Mouse (Mus musculus) neural tube, embryonic 13.5 days (tissue): ENCODE results near the gene Adam8. TPM values are rescaled to one million over a fixed set of nuclear protein-coding genes. Genes with fewer than 3 reads are reported as not detected.
A peak's percentile ranks its signal among the peaks of the same experiment; 100 is the strongest.

Source experiments
- ATAC-seq: fragments of 200-750 bp; cut with Nextera tagmentation; 2 replicates; pipeline ENCODE4 v1.8.0; 2017; ENCODE audit warnings: low read depth, mild to moderate bottlenecking, moderate TSS enrichment, moderate library complexity
- H3K27ac ChIP-seq: fragments of 300-500 bp; sonication (generic); replicated peaks from 2 replicates; pipeline ENCODE4 v1.5.1; 2015; ENCODE audit warnings: moderate library complexity, mild to moderate bottlenecking, inconsistent platforms
- H3K27me3 ChIP-seq: fragments of 300-500 bp; sonication (generic); 2 replicates; pipeline ENCODE4 v1.6.1; 2015; ENCODE audit warnings: mild to moderate bottlenecking, inconsistent platforms
- H3K36me3 ChIP-seq: fragments of 300-500 bp; sonication (generic); 2 replicates; pipeline ENCODE4 v1.6.1; 2015; ENCODE audit warnings: mild to moderate bottlenecking, inconsistent platforms
- H3K4me1 ChIP-seq: fragments of 300-500 bp; sonication (generic); replicated peaks from 2 replicates; pipeline ENCODE4 v1.6.1; 2015; ENCODE audit warnings: inconsistent platforms
- H3K4me2 ChIP-seq: fragments of 300-500 bp; sonication (generic); 2 replicates; pipeline ENCODE4 v1.6.1; 2015; ENCODE audit warnings: inconsistent platforms, mild to moderate bottlenecking, moderate library complexity
- H3K4me3 ChIP-seq: fragments of 300-500 bp; sonication (generic); 2 replicates; pipeline ENCODE4 v1.5.1; 2015; ENCODE audit warnings: mild to moderate bottlenecking, inconsistent platforms
- H3K9ac ChIP-seq: fragments of 300-500 bp; sonication (generic); 2 replicates; pipeline ENCODE4 v1.6.1; 2015; ENCODE audit warnings: moderate library complexity, mild to moderate bottlenecking, inconsistent platforms
- H3K9me3 ChIP-seq: fragments of 300-500 bp; sonication (generic); 2 replicates; pipeline ENCODE4 v1.6.1; 2016; ENCODE audit warnings: inconsistent platforms
- WGBS: fragments of 180-500 bp; shearing (Covaris S2); methylation state at CpG from one replicate; pipeline ENCODE4 v1.1.7; 2015; 5-methylcytosine and 5-hydroxymethylcytosine counted together
- polyA plus RNA-seq: library from polyadenylated mRNA; unstranded; fragments of >200 nt; fragmentation: Nextera tagmentation; extraction: Ambion mirVana; gene quantifications from 2 replicates; pipeline ENCODE4 v1.2.1, GENCODE M21; 2015

Gene Adam8
- polyA plus RNA-seq, 1 experiment from 2014 or later, result 3.3 TPM

DNA sequence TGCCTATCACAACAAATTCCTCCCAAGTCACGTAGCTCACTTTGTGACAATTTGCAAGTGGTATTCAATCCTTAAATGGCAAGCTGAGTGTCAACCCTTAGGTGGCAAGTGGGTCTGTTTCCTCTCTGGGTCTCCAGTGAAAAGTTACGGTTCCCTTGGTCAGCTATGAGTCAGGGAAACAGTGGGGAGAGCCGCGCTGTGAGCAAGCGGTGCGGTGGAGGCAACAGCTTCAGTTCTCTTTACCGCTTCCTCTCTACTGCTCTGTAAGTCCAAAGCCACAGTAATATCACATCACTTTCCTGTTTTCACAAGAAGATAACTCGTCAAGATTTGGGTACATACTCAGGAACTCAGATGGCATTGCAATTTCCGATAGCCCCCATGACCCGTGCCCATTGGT is 18.1 kb downstream of the Adam8 start:
- ATAC-seq, result no peak
- Histone ChIP-seq H3K27ac (no peak overlapping the region), H3K36me3 (no peaks in the 10 kb centered on the region), H3K27me3 (no peaks in the 10 kb centered on the region), H3K4me1 (peaks cover 10% of the 10 kb centered on the region), H3K4me3 (no peak overlapping the region), H3K4me2 (no peak overlapping the region), H3K9me3 (no peaks in the 10 kb centered on the region), H3K9ac (no peak overlapping the region)
- 87% methylated on average over 10 of the region's 10 CpGs for WGBS

DNA sequence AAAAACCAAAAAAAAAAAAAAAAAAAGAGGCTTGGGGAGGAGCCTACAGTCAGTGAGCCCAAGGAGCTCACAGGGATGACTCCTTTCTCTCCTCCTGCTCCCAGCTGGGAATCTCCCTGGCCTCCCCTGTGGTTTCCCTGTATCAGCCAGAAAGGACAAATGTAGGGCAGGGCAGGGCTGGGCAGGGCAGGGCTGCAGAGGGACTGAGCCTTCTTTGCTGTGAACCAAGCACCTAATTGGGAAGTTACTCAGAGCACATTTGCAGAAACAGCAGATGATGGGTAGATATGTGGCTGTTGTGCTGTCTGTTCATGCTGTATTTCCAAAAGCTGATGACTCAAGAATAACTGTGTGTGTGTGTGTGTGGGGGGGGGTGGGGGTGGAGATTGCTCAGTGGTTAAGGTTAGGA is 19.4 kb downstream of the Adam8 start:
- Histone ChIP-seq H3K4me2 (no peak overlapping the region), H3K27ac (no peak overlapping the region), H3K9me3 (no peaks in the 10 kb centered on the region), H3K27me3 (no peaks in the 10 kb centered on the region), H3K9ac (no peak overlapping the region), H3K4me1 (peaks cover under 1% of the 10 kb centered on the region; the same call in 1 of the 2 replicates), H3K4me3 (no peak overlapping the region), H3K36me3 (no peaks in the 10 kb centered on the region)
- no peak for ATAC-seq

GRCm38 (mm10) chr7:139971436-139971835 is 20.9 kb downstream of the Adam8 start:
- 76% methylated on average over 6 of the region's 6 CpGs for WGBS
- no peak for ATAC-seq

DNA sequence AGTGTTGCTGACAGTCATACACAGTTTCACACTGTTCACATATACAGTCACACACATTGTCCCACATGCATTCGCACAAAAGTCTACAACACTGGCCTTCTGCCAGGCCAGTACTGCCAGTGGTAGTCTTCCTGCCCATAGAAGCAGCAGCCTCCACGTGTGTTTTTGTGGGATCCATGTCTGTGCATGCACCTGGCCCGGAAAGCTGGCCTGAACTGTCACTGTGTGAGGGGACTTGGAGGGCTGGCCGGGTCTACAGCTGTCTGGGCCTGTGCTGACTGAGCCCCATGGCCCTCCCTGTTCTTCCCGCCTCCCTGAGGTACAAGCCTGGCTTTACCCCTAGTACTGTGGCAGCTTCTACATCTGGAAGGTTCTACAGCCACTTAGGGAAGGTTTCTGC is 21.4 kb downstream of the Adam8 start:
- H3K36me3 ChIP-seq, result no peaks in the 10 kb centered on the region
- ATAC-seq, result no peak
- no peak overlapping the region for H3K4me3 ChIP-seq
- H3K9ac ChIP-seq, result no peak overlapping the region
- no peaks in the 10 kb centered on the region for H3K9me3 ChIP-seq
- no peak overlapping the region for H3K4me2 ChIP-seq
- H3K4me1 ChIP-seq, result no peaks in the 10 kb centered on the region
- no peaks in the 10 kb centered on the region for H3K27me3 ChIP-seq
- 74% methylated on average over 5 of the region's 5 CpGs for WGBS
- H3K27ac ChIP-seq, result no peak overlapping the region

More at GRCm38 (mm10) chr7:139971436-139971835, 20.9 kb downstream of the Adam8 start:
- H3K4me1 ChIP-seq, result no peaks in the 10 kb centered on the region
- H3K9ac ChIP-seq, result no peak overlapping the region
- H3K9me3 ChIP-seq, result no peaks in the 10 kb centered on the region
- H3K27ac ChIP-seq, result no peak overlapping the region
- no peak overlapping the region for H3K4me3 ChIP-seq
- no peak overlapping the region for H3K4me2 ChIP-seq
- no peaks in the 10 kb centered on the region for H3K27me3 ChIP-seq
- no peaks in the 10 kb centered on the region for H3K36me3 ChIP-seq

DNA sequence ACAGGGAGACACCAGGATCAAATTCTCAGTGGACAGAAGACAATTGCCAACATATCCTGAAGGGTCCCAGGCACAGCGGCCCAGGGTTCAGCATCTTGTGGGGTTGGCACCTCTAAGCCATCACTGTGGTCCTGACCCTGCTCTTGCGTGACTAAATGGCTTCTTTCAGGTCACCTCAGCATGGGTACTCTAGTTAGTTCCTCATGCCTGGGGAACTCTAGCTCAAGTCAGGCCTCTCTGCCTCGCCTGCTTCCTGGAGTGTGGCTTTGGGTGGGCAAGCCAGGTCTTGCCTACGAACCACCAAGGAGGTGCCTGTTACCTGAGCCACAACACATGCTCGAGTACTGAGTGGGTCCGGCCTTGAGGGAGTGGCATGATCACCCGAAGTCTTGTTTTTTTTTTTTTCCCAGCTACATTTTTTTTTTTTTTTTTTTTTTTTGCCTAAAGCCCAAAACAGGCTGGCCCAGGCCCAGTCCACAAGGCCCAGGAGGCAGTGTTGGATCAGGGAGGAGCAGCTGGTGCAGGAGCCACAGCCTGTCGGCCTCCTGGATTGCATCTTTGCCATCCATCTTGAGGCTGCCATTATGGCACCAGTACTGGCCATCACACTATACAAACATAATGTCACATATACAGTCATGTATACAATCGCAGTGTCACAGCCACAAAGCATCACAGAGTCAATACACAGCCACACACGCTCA is 22.0 kb downstream of the Adam8 start:
- WGBS, result 87% methylated on average over 10 of the region's 10 CpGs
- no peaks in the 10 kb centered on the region for H3K36me3 ChIP-seq

DNA sequence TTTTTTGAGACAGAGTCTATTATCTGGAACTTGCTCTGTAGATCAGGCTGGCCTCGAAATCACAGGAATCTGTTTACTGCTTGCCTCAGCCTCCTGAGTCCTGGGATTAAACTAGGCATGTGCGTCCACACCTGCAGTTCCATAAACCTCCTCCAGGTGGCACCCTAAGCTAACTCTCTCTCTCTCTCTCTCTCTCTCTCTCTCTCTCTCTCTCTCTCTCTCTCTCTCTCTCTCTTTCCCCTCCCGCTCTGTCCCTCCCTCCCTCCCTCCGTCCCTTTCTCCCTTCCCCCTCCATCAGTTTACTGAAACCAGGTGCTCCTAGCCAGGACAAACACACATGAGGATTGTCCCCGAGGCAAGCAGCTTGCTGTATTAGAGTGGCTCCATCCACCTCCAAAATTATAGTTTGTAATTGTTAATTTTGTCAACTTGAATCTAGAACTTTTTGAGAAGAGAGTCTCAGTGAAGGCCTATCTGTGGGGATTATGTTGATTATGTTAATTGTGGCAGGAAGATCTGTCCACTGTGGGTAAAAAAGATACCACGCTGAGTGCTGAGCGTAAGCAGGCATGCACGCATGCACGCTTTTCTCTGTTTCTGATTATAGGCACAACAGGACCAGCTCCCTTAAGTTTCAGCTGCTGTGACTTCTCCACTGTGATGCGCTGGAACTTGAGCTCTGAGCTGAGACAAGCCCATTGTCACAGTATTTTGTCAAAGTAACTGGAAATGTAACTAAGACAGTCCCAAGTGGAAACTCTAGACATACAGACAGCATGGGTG is 22.8 kb downstream of the Adam8 start:
- peak; percentile 58; the same call in 1 of the 2 replicates for ATAC-seq
- 40% methylated on average over 10 of the region's 10 CpGs for WGBS

More for the DNA sequence above, 22.0 kb downstream of the Adam8 start:
- no peak; the same call in 1 of the 2 replicates for ATAC-seq
- Histone ChIP-seq H3K4me2 (no peak overlapping the region), H3K9ac (no peak overlapping the region), H3K27ac (no peak overlapping the region), H3K4me3 (no peak overlapping the region), H3K27me3 (no peaks in the 10 kb centered on the region), H3K4me1 (no peaks in the 10 kb centered on the region), H3K9me3 (no peaks in the 10 kb centered on the region)

DNA sequence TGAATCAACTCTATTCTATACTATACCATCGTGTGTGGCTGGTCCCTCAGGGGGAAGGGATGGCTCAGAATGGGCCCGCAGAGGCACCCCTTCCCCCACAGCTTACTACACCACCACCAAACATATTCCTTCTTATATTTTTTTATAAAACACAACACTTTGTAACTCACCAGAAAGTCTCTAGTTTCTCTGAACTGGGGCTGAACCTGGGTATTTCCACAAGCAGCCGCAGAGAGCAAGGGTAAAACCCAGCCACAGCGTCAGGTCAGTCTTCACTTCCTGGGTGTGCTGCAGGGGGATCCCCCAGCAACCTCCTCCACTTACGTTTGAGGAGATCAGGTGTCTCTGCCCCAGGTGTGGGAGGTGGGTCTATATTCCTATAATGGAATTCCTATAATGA is 23.9 kb downstream of the Adam8 start:
- H3K9ac ChIP-seq, result no peak overlapping the region
- no peaks in the 10 kb centered on the region for H3K27me3 ChIP-seq
- H3K36me3 ChIP-seq, result no peaks in the 10 kb centered on the region
- no peaks in the 10 kb centered on the region for H3K4me1 ChIP-seq
- no peak overlapping the region for H3K27ac ChIP-seq
- H3K9me3 ChIP-seq, result no peaks in the 10 kb centered on the region
- ATAC-seq, result no peak
- WGBS, result 55% methylated on average over 5 of the region's 5 CpGs
- H3K4me3 ChIP-seq, result no peak overlapping the region
- H3K4me2 ChIP-seq, result no peak overlapping the region

More for the DNA sequence above, 22.8 kb downstream of the Adam8 start:
- Histone ChIP-seq H3K36me3 (no peaks in the 10 kb centered on the region), H3K4me3 (no peak overlapping the region), H3K9ac (no peak overlapping the region), H3K27me3 (no peaks in the 10 kb centered on the region), H3K9me3 (no peaks in the 10 kb centered on the region), H3K27ac (no peak overlapping the region), H3K4me2 (no peak overlapping the region), H3K4me1 (no peaks in the 10 kb centered on the region)

- no peak for ATAC-seq
- Histone ChIP-seq H3K4me2 (no peak overlapping the region), H3K9me3 (no peaks in the 10 kb centered on the region), H3K4me1 (no peaks in the 10 kb centered on the region), H3K9ac (no peak overlapping the region), H3K27me3 (no peaks in the 10 kb centered on the region), H3K36me3 (no peaks in the 10 kb centered on the region), H3K27ac (no peak overlapping the region), H3K4me3 (no peak overlapping the region)
- 29% methylated on average over 4 of the region's 4 CpGs for WGBS
These were observed 25.2 kb downstream of the Adam8 start for GRCm38 (mm10) chr7:139967175-139967574.

DNA sequence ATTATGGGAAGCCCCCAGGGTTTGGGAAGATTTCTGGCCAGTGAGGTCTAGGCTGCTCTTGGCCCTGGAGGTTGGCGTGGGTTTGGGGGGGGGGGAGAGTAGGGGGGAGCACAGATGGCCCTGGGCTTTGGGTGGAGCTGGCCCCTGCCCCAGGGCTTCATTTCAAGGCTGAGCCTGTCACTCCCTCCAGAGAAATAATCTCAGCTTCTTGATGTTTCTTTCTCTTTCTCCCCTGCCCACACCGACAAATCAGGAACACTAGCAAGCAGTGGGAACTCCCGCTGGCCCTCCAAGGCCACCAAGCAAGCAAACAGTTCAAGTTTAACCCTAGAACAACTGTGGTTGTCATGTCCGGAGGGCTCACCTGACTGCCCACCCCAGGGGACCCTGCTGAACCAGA is 28.5 kb downstream of the Adam8 start:
- no peak for ATAC-seq
- WGBS, result 60% methylated on average over 4 of the region's 4 CpGs
- no peaks in the 10 kb centered on the region for H3K9me3 ChIP-seq
- no peak overlapping the region for H3K4me2 ChIP-seq
- no peaks in the 10 kb centered on the region for H3K36me3 ChIP-seq
- no peaks in the 10 kb centered on the region for H3K27me3 ChIP-seq
- no peak overlapping the region for H3K27ac ChIP-seq
- H3K4me1 ChIP-seq, result no peaks in the 10 kb centered on the region
- no peak overlapping the region for H3K4me3 ChIP-seq
- no peak overlapping the region for H3K9ac ChIP-seq

DNA sequence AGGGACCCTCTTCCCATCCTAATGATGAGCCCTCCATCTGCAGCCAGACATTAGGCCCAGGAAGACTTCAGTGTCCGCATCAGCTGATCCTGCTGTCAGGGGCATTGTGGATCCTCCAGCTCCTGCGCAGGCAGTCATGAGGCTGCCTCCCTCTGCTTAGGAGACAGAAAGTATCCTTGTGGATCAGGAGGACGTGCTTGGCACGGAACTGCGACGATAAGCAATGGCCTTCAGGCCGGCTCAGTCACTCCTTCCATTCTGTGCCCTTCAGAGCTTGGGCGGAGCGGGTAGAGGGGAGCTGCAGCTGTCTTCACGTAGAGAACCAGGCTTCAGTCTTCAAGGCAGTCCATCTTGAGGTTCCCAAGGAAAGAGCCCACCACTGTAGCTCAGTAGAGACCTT is 31.2 kb downstream of the Adam8 start:
- H3K36me3 ChIP-seq, result no peaks in the 10 kb centered on the region
- peaks cover 7% of the 10 kb centered on the region; the same call in 1 of the 2 replicates for H3K4me1 ChIP-seq
- no peak for ATAC-seq
- H3K4me3 ChIP-seq, result no peak overlapping the region
- no peak overlapping the region for H3K9ac ChIP-seq
- no peak overlapping the region for H3K4me2 ChIP-seq
- H3K9me3 ChIP-seq, result no peaks in the 10 kb centered on the region
- no peak overlapping the region for H3K27ac ChIP-seq
- peaks cover 11% of the 10 kb centered on the region for H3K27me3 ChIP-seq
- 87% methylated on average over 10 of the region's 10 CpGs for WGBS

GRCm38 (mm10) chr7:139957958-139958357 is 34.4 kb downstream of the Adam8 start:
- Histone ChIP-seq H3K4me1 (peaks cover 7% of the 10 kb centered on the region; the same call in 1 of the 2 replicates), H3K4me2 (no peak overlapping the region), H3K27ac (no peak overlapping the region), H3K36me3 (no peaks in the 10 kb centered on the region), H3K9ac (no peak overlapping the region), H3K27me3 (peaks cover 18% of the 10 kb centered on the region), H3K9me3 (no peaks in the 10 kb centered on the region), H3K4me3 (no peak overlapping the region)
- WGBS, result 28% methylated on average over 11 of the region's 11 CpGs
- ATAC-seq, result 0 out of 2 replicates have a peak, but pooled peaks have one; percentile 47

DNA sequence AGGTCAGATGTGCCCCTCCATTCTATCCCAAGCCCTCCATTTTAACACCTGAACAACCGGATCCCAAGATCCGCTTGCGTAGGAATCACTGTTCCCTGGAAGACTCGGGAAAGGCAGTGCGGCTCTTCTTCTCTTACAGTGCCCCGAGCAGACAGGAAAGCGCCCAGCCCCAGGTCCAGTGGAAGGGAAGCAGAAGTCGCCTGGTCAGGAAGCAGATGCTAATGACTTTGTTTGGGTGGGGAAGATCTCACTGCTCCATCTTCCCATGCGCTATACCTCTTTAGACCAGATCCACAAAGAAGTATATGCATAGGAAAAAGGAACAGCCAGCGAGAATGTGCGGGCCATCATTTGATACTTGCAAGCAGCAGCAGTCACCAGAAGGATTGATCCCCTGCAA is 34.9 kb downstream of the Adam8 start:
- Histone ChIP-seq H3K4me2 (no peak overlapping the region), H3K4me3 (no peak overlapping the region), H3K27me3 (peaks cover 20% of the 10 kb centered on the region), H3K36me3 (no peaks in the 10 kb centered on the region), H3K9ac (no peak overlapping the region), H3K27ac (no peak overlapping the region), H3K4me1 (peaks cover 7% of the 10 kb centered on the region; the same call in 1 of the 2 replicates), H3K9me3 (no peaks in the 10 kb centered on the region)
- ATAC-seq, result no peak
- 58% methylated on average over 11 of the region's 11 CpGs for WGBS
